Mouse (Mus musculus) megakaryocyte, embryonic 14.5 days (primary cell): Measurements from ENCODE around the gene Gria1.

Experiments used
- FLI1 ChIP-seq: IDR thresholded peaks from 2 replicates; pipeline ENCODE4 v1.6.1; 2012; ENCODE audit warnings: low read length, inconsistent platforms, mixed read lengths
- GATA1 ChIP-seq: IDR thresholded peaks from 3 replicates; pipeline ENCODE4 v1.6.1; 2012; ENCODE audit warnings: mixed read lengths, low read length, inconsistent platforms, borderline replicate concordance

GRCm38 (mm10) chr11:57160076-57160475, 148.9 kb downstream of the Gria1 start:
- TF ChIP-seq GATA1 (no peak), FLI1 (no peak)
